Mouse (Mus musculus) ES-Bruce4 (cell line): Measurements from ENCODE around the gene C2cd2.

Experiments
- CTCF ChIP-seq: IDR thresholded peaks from one replicate; pipeline ENCODE4 v1.8.1; 2011; ENCODE audit warnings: low read depth, low read length
- POLR2A ChIP-seq: IDR thresholded peaks from one replicate; pipeline ENCODE4 v1.8.1; 2011; ENCODE audit warnings: low read length; ENCODE audit not compliant: insufficient read depth

DNA sequence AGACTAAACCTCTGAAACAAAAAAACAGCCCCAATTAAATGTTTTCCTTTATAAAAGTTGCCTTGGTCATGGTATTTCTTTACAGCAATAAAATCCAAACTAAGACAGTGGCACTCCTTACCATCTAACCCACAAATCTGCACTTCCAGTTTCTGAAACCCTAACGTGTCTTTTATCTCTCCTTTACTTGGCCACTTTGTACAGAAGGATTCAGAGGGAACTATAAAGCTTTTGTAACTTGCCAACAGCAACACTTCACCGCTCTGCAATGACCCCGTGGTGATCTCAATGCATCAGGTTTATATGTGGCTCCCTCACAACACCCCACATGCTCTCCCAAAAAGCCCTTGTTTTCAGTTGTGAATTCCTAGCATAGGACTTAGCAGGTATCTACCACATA, 2.0 kb downstream of the C2cd2 start:
- no peak for TF ChIP-seq CTCF
- no peak for TF ChIP-seq POLR2A
